Mouse (Mus musculus): ENCODE measurements around the gene Bod1l.

The Bod1l gene

DNA sequence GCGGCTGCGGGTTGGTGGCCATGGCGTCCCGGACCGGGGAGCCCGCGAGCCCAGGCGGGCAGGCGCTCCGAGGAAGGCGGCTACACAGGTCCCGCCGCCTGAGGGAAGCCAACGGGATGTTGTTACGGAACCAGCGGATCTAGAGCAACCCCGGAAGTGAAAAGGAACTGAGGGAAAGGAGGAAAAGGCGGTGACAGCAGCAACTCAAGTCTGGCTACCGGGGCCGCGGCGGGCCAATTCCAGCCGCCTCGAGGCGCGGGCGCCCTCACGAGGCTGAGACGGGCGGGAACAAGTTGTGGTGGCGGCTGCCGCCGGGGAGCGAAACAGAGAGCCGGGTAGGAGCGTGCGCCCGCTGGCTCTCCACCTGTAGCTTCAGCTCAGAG, at the start of gene Bod1l:
Gene Bod1l (minus strand): TSS at position 169 of the 383 bp plus-strand sequence.
- in situ Hi-C loops (cut with MboI, MseI), result loop anchor here in 1 of 2 experiments (5.0 to 10.0 kb wide), 3 partner anchors 137 to 1931 kb away; partner anchors contain the start of gene Rab28

DNA sequence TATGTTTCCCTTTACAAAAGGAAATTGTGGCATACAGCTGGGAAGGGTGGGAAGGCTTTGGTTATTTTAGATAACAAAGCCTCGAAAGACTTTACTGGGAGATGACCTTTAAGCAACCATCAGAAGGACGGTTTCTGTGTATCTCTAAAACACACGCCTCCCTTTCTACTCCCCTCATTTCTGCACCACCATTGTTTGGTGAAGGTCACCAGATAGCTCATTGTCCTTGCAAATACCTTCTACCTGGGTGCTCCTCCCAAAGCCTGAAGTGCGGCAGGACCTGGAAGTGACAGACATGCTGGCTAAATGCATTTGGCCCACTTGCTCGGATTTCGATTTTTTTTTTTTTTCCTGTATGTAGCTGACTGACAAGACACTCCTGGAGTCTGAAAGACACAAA, 49.2 kb upstream of the Bod1l start:
- in situ Hi-C loops (cut with MboI, MseI), result loop anchor here in 1 of 2 experiments (5.0 to 25.0 kb wide), 3 partner anchors 1081 to 1719 kb away; no protein-coding TSS in a partner anchor

DNA sequence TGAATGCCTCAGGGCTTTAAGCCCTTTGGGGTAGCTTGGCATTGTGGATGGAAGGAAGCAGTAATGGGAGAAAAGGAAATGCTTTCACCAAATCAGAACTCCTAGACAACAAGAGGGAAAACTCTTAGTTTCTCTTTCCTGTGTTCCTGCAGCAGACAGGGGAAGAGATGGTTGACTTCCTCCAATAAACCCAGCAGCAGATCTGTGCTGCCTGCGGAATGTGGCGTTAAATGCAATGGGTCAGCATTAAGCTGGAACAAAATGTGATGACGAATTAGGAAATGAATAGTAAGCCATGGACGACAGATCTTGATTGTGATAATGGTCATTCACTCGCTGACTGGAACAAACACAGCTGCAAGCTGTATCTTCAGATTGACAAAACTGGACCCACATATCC, 46.8 kb upstream of the Bod1l start:
- in situ Hi-C loops (cut with MboI, MseI), result loop anchor here in 1 of 2 experiments (5.0 to 25.0 kb wide), 3 partner anchors 1084 to 1721 kb away; no protein-coding TSS in a partner anchor

DNA sequence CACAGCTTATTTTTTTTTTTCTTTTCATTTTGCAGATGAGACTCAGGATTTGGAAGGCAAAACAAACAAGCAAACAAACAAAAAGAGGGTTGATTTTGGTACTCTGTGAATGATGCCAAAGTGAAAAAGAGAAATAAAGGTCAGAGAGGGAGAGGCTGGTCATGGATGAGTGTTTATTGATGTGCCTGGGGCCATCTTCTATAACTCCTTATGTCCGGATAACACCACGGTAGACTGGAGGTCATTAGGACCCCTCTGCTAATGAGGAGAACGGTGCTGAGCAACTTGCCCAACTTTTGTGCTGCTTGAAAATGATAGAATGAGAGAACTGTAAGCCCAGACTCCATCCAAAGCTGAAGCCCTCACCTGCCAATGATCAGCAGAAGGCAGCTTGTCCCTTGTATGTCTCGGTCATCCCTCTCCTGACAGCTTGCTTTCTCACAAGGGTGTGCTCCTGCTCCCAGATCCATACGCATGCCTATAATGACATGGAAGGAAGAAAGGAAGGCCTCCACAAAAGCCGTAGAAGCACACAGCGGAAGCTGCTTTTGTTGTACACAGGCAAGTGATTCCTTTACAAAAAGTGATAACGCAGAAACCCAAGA, 45.2 kb upstream of the Bod1l start:
- in situ Hi-C loops (cut with MboI, MseI), result loop anchor here in 1 of 2 experiments (25.0 kb wide), 1 partner anchor 1723 kb away; no protein-coding TSS in a partner anchor

DNA sequence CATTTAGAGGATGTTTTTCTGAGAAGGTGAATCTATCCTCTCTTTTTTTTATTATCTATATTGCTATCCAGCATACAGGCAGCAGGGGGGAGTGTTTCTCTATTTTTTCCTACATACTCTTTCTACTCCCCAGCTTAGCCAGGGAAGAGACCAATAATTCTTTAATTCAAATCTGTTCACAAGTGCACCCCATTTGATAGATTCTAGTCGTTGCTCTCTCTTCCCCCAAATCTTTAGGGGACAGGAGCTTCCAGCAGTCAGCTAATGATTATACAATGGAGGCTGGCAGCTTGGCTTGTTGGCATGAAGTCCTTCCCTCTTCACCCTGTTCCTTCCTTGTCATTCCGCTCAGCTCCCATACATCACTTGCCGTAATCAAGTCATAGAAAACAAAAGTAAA, 44.7 kb upstream of the Bod1l start:
- in situ Hi-C loops (cut with MboI, MseI), result loop anchor here in 1 of 2 experiments (25.0 kb wide), 1 partner anchor 1723 kb away; no protein-coding TSS in a partner anchor

DNA sequence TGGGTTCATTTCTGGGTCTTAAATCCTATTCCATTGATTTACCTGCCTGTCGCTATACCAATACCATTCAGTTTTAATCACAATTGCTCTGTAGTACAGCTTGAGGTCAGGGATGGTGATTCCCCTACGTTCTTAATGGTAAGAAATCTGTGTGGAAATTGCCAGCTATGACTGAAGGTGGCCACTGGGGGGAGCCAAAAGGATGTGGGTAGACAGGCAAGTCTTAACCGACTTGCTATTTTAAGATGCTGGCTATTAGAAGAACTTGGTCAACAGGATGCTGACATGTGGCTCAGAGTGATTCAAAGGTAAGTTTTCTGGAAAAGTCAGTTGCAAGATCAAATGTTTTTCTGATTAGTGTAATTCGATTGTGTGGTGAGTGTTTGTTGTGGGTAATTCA, 43.6 kb upstream of the Bod1l start:
- in situ Hi-C loops (cut with MboI, MseI), result loop anchor here in 1 of 2 experiments (25.0 kb wide), 1 partner anchor 1725 kb away; no protein-coding TSS in a partner anchor

DNA sequence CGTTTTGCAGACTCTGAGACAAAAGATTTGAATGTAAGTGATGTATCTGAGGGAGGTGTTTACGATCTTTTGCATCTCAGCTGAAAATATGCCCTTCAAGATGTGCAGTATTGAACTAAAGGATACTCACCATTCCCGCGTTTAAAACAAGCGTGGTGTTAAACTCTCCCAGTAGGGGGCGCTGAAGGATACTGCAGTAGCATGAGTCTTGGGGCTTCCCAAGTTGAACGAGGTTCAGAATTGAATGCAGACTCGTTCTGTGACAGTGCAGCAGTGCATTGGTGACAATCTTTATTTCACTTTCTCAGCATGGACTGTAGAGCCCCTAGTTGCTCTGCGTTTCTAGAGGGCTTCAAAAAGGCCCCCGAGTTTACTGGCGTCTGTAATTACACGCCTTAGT, 40.4 kb upstream of the Bod1l start:
- in situ Hi-C loops (cut with MboI, MseI), result loop anchor here in 1 of 2 experiments (25.0 kb wide), 1 partner anchor 1728 kb away; no protein-coding TSS in a partner anchor

DNA sequence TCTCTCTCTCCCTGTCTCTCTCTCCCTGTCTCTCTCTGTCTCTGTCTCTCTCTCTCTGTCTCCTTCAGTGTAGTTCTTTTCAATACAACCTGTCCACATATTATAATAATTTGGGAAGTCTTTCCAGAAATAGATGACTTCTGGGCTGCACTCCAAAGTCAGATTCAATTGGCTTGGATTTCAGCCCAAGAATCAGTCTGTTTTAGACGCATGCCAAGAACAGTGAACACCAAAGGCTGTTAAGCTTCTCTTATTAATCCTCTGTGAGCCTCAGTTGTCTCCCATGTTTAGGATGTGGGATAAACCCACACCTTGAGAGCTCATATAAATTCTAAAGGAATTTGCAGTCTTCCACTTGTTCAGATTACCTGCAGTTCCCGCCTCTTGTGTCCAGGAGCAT, 27.0 kb upstream of the Bod1l start:
- in situ Hi-C loops (cut with MboI, MseI), result no loop called here

DNA sequence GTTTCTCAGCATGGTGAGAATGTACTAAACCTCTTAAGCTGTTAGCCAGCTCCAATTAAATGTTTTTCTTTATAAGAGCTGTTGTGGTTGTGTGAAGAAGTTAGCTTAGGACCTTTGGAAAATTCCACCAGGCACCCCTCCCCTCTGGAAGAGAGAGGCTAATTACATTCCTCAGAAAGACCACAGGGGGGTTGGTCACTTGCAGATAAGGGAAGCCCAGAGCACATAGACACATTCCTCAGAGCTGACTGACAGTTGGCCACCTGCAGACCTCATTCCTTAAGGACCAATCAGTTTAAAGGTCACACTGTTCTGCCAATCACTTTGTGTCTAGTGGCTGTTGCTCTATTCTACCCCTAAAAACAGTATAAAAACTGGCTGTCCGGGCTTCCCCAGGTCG, 11.7 kb upstream of the Bod1l start:
- in situ Hi-C loops (cut with MboI, MseI), result no loop called here

DNA sequence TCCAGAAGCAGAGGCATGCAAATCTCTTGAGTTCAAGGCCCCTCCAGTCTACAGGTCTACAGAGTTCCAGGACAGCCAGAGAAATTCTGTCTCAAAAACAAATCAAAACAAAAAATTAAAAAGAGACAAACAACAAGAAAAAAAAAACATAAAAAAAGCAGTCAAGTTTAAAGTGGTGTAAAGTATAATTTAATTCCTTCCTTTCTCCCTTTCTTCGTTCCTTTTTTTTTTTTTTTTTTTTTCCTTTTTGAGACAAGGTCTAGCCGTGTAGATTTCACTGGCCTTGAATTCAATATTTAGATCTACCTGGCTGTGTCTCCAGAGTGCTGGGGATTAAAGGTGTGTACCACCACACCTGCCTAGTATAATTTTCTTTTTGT, 1.4 kb upstream of the Bod1l start:
- in situ Hi-C loops (cut with MboI, MseI), result loop anchor here in 1 of 2 experiments (10.0 kb wide), 2 partner anchors 1509 to 1929 kb away; no protein-coding TSS in a partner anchor

DNA sequence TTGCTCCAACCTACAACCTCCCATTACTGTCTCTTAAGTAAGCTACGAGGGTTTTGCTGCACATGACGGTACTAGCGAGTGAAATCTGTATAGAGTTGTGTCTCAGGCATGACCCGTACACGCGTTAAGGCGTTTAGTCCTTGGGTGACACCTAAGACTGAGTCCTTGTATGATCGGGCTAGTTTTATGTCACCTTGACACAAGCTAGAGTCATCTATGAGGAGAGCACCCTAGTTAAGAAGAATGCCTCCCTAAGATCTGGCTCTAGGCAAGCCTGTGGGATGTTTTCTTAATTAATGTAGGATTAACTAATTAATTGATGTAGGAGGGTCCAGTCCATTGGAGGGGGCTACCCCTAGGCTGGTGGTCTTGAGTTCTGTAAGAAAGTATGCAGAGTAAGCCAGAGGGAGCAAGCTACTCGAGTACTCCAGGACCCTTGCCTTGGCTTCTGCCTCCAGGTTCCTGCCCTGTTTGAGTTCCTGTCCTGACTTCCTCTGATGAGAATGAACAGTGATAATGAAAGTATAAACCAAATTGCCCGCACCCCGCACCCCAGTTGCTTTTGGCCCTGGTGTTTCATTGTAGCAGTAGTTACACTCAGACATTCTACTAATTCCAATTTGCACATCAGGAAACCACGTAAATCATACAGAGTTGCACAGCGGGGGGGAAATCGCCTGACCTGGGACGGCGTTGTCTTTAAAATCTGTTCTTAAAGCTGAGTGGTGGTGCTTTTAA, 874 bp upstream of the Bod1l start:
- in situ Hi-C loops (cut with MboI, MseI), result loop anchor here in 1 of 2 experiments (5.0 to 10.0 kb wide), 3 partner anchors 138 to 1930 kb away; partner anchors contain the start of gene Rab28

DNA sequence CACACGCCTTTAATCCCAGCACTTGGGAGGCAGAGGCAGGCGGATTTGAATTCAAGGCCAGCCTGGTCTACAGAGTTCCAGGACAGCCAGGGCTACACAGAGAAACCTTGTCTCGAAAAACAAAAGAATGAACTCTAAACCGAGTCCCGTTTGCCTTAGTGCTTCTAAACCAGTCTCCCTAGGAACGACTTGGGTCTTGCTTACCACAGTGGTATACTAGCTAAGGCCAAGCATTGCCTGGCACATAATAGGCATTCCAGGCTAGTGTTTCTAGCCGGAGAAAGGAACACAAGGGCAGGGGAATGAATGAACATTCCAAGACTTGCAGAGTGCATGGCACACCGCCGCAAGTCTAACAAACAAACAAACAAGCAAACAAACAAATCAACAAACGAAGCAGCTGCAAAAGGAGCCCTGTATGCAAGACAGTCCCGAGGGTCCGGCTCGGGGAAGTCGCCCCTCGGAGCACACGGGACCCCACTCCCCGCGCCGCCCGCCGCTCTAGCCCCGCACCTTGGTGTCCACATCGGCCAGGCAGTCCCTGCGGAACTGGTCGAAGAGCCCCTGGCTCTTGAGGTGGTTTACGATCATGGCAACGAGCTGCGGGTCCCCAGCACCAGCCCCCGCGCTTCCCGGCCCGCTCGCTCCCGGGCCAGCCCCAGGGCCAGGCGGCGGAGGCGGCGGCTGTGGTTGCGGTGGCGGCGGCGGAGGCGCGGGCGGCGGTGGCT, 532 bp downstream of the Bod1l start:
- in situ Hi-C loops (cut with MboI, MseI), result loop anchor here in 1 of 2 experiments (5.0 to 10.0 kb wide), 3 partner anchors 136 to 1931 kb away; partner anchors contain the start of gene Rab28

DNA sequence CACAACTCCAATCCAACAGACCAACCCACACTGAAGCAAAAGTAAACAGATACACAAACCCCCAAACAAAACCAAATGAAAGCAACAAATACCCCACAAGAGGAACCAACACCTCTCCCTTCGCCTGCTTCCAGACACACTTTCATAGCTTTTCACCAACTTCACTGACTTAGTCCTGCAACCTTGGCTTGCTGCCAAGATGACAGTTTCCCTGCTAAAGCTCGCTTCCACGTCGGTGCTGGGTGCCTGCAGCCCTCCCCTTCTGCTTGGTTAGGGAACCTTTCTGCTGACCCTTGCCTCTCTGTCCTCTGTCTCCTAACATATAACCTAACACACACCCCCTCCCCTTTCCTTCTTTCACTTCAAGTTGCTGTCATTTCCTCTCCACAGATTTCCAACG, 1.4 kb downstream of the Bod1l start:
- in situ Hi-C loops (cut with MboI, MseI), result loop anchor here in 1 of 2 experiments (5.0 to 10.0 kb wide), 3 partner anchors 135 to 1932 kb away; partner anchors contain the start of gene Rab28

DNA sequence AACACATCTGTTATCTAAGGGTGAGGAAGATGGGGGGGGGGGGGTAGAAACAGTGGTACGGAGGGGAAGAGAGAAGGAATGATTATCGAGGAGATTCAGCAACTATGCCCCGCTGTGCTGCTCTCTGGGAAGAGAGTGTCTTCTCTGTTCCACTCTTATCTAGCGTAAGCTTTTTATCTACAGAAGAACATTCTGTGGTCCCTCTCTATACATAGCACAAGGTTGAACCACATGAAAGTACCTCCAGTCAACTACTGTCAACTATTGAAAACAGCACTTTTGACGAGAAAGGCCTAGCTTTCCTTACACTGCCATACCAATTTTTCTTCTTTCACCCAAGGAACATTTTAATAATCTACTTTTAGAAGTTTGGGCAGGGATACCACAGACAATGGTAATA, 2.4 kb downstream of the Bod1l start:
- in situ Hi-C loops (cut with MboI, MseI), result loop anchor here in 1 of 2 experiments (5.0 to 10.0 kb wide), 3 partner anchors 134 to 1933 kb away; partner anchors contain the start of gene Rab28

DNA sequence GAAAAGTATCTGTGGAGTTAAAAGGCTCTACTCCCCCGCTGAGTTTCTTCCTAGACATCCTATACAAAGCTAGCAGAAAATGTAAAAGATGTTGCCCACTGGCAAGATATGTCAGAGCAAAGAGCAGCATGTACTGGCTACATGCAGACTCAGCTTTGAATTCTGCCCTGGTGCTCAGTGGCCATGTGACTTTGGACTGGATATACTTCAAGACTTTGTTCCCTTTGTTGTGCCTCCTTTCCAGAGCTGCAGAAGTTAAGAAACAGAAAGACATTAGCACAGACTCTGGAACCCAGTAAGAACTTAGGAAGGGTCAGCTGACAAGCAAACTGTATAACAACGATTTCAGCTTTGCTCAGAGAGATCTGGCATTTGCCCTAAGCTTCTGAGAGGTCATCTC, 14.0 kb downstream of the Bod1l start:
- in situ Hi-C loops (cut with MboI, MseI), result no loop called here

DNA sequence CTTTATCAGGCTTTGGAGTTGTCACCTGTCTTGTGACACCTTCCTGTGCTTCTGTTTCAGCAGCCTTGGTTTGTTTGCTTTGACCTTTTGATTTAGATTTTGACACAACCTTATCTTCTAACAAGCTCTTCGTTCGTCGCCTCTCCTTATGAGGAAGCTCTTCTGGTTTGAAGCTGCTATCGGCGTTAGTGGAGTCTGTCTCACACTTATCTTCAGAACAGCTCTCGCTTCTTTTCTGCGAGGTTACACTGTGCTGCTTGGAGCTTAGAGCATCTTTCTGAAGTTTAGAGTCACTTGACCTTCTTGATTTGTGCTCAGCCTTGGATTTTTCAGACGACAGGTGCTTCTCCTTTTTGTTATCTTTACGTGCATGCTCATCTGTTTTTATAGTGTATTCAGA, 23.0 kb downstream of the Bod1l start:
- in situ Hi-C loops (cut with MboI, MseI), result no loop called here

DNA sequence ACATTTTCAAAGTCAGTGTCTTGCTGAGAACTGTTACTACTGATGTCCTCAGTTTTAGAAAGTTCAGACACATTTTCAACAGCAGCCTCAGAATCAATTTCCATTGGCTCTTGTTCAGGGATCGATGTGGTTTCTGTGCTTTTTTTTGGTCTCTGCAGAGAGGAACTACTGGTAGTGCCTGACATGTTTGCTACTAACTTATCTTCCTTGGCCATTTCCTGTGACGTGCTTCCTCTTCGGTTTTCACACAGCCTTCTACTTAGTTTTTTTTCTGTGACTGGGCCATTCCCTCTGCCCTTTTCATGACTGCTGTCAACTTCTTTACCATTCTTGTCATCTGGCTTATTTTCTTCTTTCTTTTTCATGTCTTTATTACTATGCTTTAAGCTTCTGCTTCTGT, 23.6 kb downstream of the Bod1l start:
- in situ Hi-C loops (cut with MboI, MseI), result no loop called here

DNA sequence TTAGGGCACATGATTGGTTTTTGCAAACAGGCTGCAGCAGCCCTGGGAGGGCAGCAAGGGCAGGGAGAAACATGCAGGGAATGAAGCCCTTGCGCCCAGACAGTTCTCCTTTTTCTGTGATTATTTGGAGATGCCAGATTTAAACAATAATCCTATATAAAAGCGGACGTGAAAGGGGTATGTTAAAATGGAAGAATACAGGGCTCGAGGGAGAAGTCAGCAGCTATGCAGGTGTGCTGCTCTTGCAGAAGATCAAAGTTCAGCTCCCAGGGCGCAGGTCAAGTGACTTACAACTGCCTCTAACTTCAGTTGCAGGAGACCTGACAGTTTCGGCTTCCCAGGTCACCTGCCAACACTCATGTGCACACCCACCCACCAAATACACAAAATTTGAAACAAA, 31.6 kb downstream of the Bod1l start:
- in situ Hi-C loops (cut with MboI, MseI), result no loop called here

DNA sequence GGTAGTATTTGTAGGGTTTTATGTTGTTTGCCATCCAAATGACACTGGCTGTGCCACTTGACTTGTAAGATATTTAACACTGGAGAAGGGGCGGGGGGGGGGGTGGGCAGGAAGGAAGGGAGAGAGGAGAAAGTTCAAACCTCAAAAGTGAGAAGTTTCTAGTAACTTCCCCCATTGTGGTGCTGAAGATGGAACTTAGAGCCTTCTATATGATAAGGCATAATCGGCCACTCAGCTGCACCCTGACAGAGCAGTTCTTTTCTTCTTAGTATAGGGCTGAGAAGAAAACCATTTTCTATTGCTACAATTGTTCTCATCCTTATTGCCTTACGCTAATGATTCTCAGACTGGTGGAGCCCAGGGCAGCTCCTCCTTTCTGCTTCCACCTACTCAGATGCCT, 32.8 kb downstream of the Bod1l start:
- in situ Hi-C loops (cut with MboI, MseI), result no loop called here

DNA sequence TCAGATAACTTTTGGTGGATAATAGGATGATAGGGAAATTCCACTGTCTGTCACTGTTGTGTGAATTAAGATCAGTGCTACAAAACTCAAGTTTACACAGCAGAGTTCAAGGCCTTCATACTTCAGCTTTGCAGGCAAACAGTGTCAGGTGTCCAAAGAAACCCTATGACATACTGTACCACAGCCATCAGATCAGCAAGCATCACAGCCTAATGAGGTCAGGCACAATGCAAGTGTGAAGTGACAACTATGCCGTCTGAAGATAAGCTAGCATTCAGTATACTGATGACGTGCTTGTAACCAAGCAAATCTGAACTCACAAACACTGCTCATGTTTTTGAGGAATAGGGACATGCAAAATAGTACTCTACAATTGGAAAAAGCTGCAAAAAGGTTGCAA, 36.7 kb downstream of the Bod1l start:
- in situ Hi-C loops (cut with MboI, MseI), result loop anchor here in 1 of 2 experiments (10.0 kb wide), 1 partner anchor 943 kb away; no protein-coding TSS in a partner anchor

DNA sequence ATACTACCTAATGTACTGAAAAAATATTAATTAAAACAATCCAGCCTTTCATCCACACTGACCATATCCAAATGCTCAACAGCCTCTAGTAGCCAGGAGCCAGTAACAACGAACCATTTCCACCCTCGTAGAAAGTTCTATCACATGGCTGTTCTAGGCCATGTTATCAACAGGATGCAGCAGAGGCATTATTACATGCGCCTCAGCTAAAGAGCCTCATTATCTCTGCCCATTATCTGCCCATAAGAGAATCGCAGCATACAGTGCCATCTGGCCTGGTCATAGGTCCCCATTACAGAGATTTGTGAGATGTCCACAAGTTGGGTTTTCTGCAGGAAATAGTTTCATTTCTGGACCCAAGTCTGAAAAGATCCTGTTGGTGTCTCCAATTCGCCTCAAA, 37.9 kb downstream of the Bod1l start:
- in situ Hi-C loops (cut with MboI, MseI), result loop anchor here in 1 of 2 experiments (10.0 kb wide), 1 partner anchor 941 kb away; no protein-coding TSS in a partner anchor
